Mouse (Mus musculus) Patski (cell line): ENCODE measurements at regions not wholly inside any gene's neighbourhood (a gene's known extent, or its start where the extent isn't known, plus 50 kb on each side); places are given as distances from the start of the nearest gene placed in this dataset.

Source experiments
- ATAC-seq: fragments of 100-300 bp; one replicate; pipeline ENCODE4 v1.8.0; 2021
- CTCF ChIA-PET: fragments of 350-600 bp; sonication (Branson Sonifier 250); formaldehyde crosslinking; loops from one replicate; lab custom pipeline; 2022; ENCODE audit warnings: inconsistent platforms; lab: Charles Lee
- POLR2A ChIA-PET: fragments of 350-600 bp; sonication (Branson Sonifier 250); formaldehyde crosslinking; loops from one replicate; lab custom pipeline; 2022; ENCODE audit warnings: antibody characterized with exemption, inconsistent platforms; lab: Charles Lee
- DNase-seq: peaks from one replicate; pipeline ENCODE4 v3.0.0-alpha.2; 2011; ENCODE audit warnings: low read depth, low spot score
- H3K27me3 ChIP-seq: fragments of 371-371 bp; one replicate; pipeline ENCODE4 v1.5.1; 2021
- CTCF ChIP-seq: fragments of 100-300 bp; IDR thresholded peaks from one replicate; pipeline ENCODE4 v1.5.1; 2021
- in situ Hi-C: fragments of 300-500 bp; cut with MboI; formaldehyde crosslinking; loops from 3 replicates; pipeline ENCODE4 v1.11.1; 2018; ENCODE audit warnings: low pct_unique_long_range_greater_than_20kb, mixed read lengths

GRCm38 (mm10) chr2:114784191-114784590, 129.4 kb upstream of the Dph6 start:
- POLR2A ChIA-PET = no interaction called here
- no peak for TF ChIP-seq CTCF
- DNase-seq (no peak), ATAC-seq (no peak)
- in situ Hi-C loops = no loop called here
- CTCF ChIA-PET = interaction anchor here (0.9 kb wide), 1 partner anchor 11 kb away, joined by 3 read pairs; no protein-coding TSS in a partner anchor
- H3K27me3 ChIP-seq = no peaks in the 10 kb centered on the region

DNA sequence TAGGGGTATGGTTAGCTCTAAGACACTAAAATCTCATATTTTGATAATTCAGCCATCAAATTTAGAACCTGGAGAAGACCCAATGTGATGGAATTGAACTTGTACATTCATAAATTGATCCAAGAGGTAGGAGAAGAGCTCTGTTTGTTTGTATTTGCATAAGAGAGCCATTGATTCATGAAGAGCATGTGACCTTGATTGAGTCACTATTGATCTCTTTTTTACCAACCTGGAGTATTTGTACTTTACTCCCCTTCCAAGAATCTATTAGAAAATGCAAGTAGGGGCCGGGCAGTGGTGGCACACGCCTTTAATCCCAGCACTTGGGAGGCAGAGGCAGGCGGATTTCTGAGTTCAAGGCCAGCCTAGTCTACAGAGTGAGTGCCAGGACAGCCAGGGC, 133.5 kb upstream of the Dph6 start:
- in situ Hi-C loops = no loop called here
- POLR2A ChIA-PET = no interaction called here
- no peak for DNase-seq
- TF ChIP-seq CTCF = no peak
- ATAC-seq = no peak
- no peaks in the 10 kb centered on the region for H3K27me3 ChIP-seq
- CTCF ChIA-PET = no interaction called here

DNA sequence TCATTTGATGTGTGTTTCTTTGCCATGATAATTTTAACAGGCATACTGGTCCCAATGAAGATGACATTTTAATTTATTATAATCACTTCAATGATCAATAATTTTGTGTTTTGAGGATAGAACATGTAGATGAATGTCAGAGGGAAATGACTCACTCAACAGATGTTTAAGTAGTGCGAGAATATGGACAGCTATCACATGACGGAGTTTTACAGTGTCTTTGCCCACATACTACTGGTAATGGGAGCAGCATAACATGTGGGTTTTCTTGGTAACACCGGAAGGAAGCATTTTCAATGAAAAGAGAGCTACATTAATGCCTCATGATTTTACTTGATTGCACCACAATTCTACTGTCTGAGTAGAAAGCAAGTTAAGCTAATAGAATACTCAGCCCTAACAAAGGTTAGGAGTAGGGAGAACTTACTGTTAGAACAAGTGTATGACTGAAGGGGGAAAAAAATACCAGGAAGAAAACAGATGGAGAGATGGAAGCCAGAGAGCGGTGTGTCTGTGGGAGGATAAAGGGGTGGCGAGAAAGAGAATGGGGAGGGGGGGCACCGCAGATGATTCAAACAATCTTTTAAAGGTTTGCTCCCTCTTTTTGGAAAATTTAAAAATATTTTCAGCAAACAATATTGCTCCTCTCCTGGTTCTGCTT, 142.0 kb upstream of the Dph6 start:
- ChIA-PET CTCF (no interaction called here), POLR2A (no interaction called here)
- TF ChIP-seq CTCF = no peak
- in situ Hi-C loops = no loop called here
- H3K27me3 ChIP-seq = no peaks in the 10 kb centered on the region
- DNase-seq (no peak), ATAC-seq (no peak)

DNA sequence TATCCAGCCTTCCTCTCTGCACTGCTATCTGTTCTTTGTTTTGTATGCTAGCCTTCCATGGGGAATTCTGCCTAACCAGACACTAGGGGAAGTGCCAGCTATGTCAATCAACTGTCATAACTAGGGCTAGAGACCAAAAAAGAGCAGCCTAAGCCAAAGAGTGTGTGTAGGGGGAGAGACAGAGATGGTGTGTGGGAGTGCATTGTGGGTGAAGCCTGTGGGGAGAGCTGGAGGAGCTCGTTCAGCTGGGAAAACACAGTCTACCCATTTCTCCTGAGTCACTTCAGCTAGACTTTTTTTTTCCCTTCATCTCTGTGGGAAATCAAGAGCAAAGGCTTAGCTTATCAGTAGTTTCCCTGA, 142.5 kb upstream of the Dph6 start:
- no peak for DNase-seq
- ATAC-seq = no peak
- CTCF ChIA-PET = no interaction called here
- POLR2A ChIA-PET = no interaction called here
- TF ChIP-seq CTCF = no peak
- H3K27me3 ChIP-seq = no peaks in the 10 kb centered on the region
- in situ Hi-C loops = no loop called here

- POLR2A ChIA-PET = interaction anchor here (0.7 kb wide), 1 partner anchor 461 kb away, joined by 4 read pairs; no protein-coding TSS in a partner anchor
- ATAC-seq (no peak), DNase-seq (no peak)
- CTCF ChIA-PET = no interaction called here
- in situ Hi-C loops = no loop called here
- H3K27me3 ChIP-seq = no peaks in the 10 kb centered on the region
- no peak for TF ChIP-seq CTCF
Observed at GRCm38 (mm10) chr2:114803241-114803640, 148.5 kb upstream of the Dph6 start.

DNA sequence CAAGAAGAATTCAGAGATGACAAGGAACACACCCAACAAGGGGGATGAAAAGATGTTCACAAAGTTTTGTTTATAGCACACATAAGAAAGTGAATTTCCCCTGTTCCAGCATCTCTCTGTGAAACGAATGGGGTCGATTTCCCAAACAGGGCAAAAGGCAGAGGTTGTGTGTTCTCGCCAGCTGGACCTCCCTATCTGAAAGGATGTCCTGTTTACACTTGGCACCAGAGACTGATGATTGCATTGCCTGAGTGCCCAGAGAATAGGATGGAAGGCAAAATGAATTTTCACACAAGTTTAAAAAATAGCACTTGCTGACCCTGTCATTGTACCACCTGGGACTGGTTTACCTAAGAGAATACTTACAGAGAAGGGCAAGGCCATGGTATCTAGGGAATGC, 149.2 kb upstream of the Dph6 start:
- ATAC-seq = no peak
- in situ Hi-C loops = no loop called here
- no peak for DNase-seq
- no peak for TF ChIP-seq CTCF
- H3K27me3 ChIP-seq = no peaks in the 10 kb centered on the region
- POLR2A ChIA-PET = interaction anchor here (0.7 kb wide), 1 partner anchor 460 kb away, joined by 4 read pairs; no protein-coding TSS in a partner anchor
- CTCF ChIA-PET = interaction anchor here (0.7 kb wide), 1 partner anchor 10 kb away, joined by 3 read pairs; no protein-coding TSS in a partner anchor

DNA sequence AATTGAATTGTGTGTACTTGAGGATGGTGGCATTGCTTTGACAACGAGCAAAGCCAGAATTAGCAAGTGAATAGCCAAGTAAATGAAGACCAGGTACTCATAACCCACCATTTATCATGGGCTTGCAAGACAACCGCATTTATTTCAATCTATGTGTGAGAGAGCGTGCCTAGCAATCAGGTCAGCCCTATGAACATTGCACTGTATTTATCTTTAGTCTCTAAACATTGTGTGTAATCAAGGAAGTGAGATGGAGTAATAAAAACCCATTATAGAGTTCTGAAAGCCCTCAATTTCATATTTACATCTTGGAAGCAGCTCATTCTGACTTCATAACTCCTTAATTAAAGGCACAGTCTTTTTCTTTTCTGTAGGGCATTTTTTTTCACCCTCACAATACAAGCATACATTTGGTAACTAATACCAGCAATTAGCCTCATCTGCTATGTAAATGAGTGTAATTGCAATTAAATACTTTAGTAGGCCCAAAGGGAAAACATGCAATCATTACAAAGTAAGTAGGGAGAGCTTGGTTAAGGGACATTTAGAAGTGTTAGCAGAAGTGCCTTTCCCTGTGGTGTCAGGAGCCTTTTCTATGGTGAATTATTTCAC, 150.8 kb upstream of the Dph6 start:
- ChIA-PET POLR2A (no interaction called here), CTCF (interaction anchor here (1.6 kb wide), 1 partner anchor 19 kb away, joined by 4 read pairs; no protein-coding TSS in a partner anchor)
- DNase-seq (no peak), ATAC-seq (no peak)
- in situ Hi-C loops = no loop called here
- H3K27me3 ChIP-seq = no peaks in the 10 kb centered on the region
- no peak for TF ChIP-seq CTCF

DNA sequence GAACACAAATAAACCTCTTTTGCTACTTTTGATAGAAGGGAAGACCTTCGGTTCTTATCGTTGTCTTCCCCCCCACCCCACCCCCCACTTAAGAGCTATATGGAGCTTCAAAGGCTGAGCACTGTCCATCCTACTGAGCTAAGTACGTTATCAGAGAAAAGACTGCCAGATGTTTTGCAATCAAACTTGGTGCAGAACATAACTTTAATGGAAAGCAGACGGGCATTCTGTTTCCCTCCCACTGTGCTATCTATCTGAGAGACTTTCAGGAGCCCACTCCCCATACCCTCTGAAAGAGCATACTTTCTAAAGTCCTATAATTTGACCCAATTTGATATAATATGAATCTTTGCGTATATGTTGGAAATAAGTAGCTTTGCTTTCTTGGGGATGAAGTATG, 153.3 kb upstream of the Dph6 start:
- DNase-seq = no peak
- ChIA-PET POLR2A (no interaction called here), CTCF (no interaction called here)
- in situ Hi-C loops = no loop called here
- no peak for TF ChIP-seq CTCF
- no peak for ATAC-seq
- H3K27me3 ChIP-seq = no peaks in the 10 kb centered on the region

DNA sequence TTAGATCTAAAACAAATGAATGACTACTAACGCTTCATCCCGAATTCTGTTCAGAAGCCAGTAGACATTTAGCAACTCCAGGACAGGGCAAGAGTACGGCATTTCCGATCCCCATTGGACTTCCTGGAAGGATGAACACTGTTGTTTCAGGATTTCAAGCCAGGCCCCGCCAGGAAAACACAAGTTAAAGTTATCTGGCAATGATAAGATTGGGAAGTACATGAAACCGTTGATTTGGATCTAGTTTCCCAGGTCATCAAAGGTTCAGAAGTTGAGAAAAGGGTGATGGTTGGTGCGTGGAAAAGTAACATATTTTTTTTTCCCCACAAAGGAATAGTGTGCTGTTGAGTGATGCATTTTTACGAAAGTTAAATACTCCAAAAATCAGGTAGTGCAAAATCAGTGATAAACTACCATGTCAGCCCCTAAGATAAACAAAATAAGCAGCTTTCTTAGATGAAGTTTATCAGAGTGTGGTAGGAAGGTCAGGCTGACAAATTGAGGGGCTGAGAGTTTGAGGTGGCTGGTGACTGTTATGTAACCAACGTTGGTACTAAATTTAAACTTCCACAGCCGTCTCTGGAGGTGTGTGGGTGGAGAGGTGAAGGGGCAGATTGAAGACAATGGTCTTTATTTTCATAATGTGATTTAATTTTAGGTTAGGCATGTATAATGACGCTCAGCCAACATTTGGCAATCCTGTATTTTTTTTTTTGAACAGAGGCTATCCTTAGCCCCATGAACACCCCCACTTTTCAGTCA, 157.6 kb upstream of the Dph6 start:
- in situ Hi-C loops = no loop called here
- DNase-seq (no peak), ATAC-seq (no peak)
- H3K27me3 ChIP-seq = no peaks in the 10 kb centered on the region
- POLR2A ChIA-PET = no interaction called here
- CTCF ChIA-PET = no interaction called here
- TF ChIP-seq CTCF = no peak

GRCm38 (mm10) chr2:114812903-114813290, 158.1 kb upstream of the Dph6 start:
- no peaks in the 10 kb centered on the region for H3K27me3 ChIP-seq
- ATAC-seq = no peak
- ChIA-PET POLR2A (no interaction called here), CTCF (no interaction called here)
- no peak for TF ChIP-seq CTCF
- in situ Hi-C loops = no loop called here
- no peak for DNase-seq

DNA sequence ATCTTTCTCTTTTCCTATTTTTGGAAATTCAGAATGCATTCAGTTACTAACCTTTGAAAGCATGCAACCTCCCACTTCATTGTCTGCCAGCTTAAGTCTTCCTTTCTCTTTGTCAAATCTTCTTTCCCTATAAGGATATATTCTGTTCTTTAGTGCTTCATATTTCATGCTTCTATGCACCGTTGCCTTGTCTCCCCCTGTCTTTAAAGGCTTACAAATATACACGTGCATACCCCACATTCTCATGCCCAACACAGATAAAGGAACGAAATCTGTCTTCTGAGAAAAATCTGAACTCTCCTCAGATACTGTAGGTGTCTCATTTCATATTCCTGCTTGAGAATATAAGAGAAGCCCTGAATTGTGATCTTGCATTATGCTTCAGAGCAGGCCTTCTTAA, 167.9 kb upstream of the Dph6 start:
- in situ Hi-C loops = no loop called here
- TF ChIP-seq CTCF = no peak
- H3K27me3 ChIP-seq = peaks cover 4% of the 10 kb centered on the region
- POLR2A ChIA-PET = no interaction called here
- CTCF ChIA-PET = no interaction called here
- ATAC-seq = no peak
- no peak for DNase-seq
